ENCODE assay signal across 9 mouse cellular contexts in the genomic region with DNA sequence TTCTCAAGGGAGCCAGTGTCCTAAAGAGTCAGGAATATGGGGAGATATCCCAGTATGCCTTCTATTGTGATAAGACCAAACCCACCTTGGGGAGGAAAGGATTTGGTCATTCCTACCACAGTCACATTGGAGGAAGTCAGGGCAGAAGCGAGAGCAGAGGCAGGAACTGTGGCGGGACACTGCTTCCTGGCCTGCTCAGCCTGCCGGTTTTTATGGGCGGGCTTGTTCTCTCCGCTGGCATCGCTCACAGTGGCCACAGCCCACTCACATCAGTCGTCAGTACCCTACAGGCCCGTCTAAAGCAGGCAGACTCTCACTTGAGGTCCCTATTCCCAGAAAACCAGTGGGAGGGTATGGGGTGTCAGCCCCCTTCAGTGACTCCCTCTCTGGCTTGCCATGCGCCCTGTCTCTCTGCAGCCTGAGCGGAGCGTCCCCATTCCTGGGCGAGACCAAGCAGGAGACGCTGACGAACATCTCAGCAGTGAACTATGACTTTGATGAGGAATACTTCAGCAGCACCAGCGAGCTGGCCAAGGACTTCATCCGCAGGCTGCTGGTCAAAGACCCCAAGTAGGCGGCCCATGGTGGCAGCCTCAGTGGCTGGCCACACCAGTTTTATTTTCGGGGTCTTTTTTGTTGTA. TPM values are rescaled to one million over a fixed set of nuclear protein-coding genes. Genes with fewer than 3 reads are reported as not detected.
A peak's percentile ranks its signal among the peaks of the same experiment; 100 is the strongest.
DNase-seq lines count a peak whose midpoint lies in the region; ATAC-seq and TF ChIP-seq lines count a peak whose summit lies in the region.
"Had no signal": no experiment of that assay in that cellular context is flagged by ENCODE, and none has a peak within 500 bp of the region (broad histone marks: within the 10 kb centered on the region; RNA-seq: fewer than 3 reads in every experiment).

No protein-coding gene starts in this region.

- H3K4me1 ChIP-seq in megakaryocyte, embryonic 14.5 days, result peaks cover 67% of the 10 kb centered on the region
- peaks cover 11% of the 10 kb centered on the region for H3K4me1 ChIP-seq in forebrain, postnatal 0 days (ENCODE audit: insufficient read depth)
- peaks cover 31% of the 10 kb centered on the region for H3K4me1 ChIP-seq in kidney, embryonic 16.5 days (ENCODE audit: insufficient read depth, low read length)
- H3K4me1 ChIP-seq in midbrain, postnatal 0 days (ENCODE audit: insufficient read depth, low read length), result peaks cover 4% of the 10 kb centered on the region

- no peak for TF ChIP-seq CTCF in forebrain, postnatal 0 days (IDR thresholded peaks at IDR 0.05; ENCODE audit: low read depth)
- TF ChIP-seq CTCF in midbrain, postnatal 0 days (IDR thresholded peaks at IDR 0.05), result no peak

- peaks cover 29% of the 10 kb centered on the region for H3K27me3 ChIP-seq in megakaryocyte, embryonic 14.5 days (replicated peaks)
- H3K27me3 ChIP-seq in forebrain, postnatal 0 days (ENCODE audit: insufficient read depth, low read length), result peaks cover 16% of the 10 kb centered on the region; the same call in 1 of the 2 replicates
- peaks cover 23% of the 10 kb centered on the region for H3K27me3 ChIP-seq in kidney, embryonic 16.5 days (ENCODE audit: insufficient read depth, low read length)
- H3K27me3 ChIP-seq in midbrain, postnatal 0 days (ENCODE audit: insufficient read depth, low read length), result peaks cover 13% of the 10 kb centered on the region

- H3K36me3 ChIP-seq in megakaryocyte, embryonic 14.5 days (replicated peaks; ENCODE audit: low read length), result peaks cover 48% of the 10 kb centered on the region
- H3K36me3 ChIP-seq in forebrain, postnatal 0 days (ENCODE audit: insufficient read depth), result peaks cover 19% of the 10 kb centered on the region; the same call in 1 of the 2 replicates
- H3K36me3 ChIP-seq in kidney, embryonic 16.5 days (ENCODE audit: insufficient read depth, low read length), result peaks cover 28% of the 10 kb centered on the region; the same call in 1 of the 2 replicates
- H3K36me3 ChIP-seq in midbrain, postnatal 0 days (ENCODE audit: insufficient read depth, low read length), result peaks cover 16% of the 10 kb centered on the region

- no peak overlapping the region; the same call in 1 of the 2 replicates for H3K9ac ChIP-seq in forebrain, postnatal 0 days
- H3K9ac ChIP-seq in kidney, embryonic 16.5 days (replicated peaks; ENCODE audit: low read length), result peak overlapping the region; percentile 91
- no peak overlapping the region for H3K9ac ChIP-seq in midbrain, postnatal 0 days (replicated peaks; ENCODE audit: low read length, poor library complexity, severe bottlenecking)

- 91% methylated on average over 18 of the region's 18 CpGs for WGBS in forebrain, postnatal 0 days
- WGBS in kidney, embryonic 16.5 days, result 76% methylated on average over 18 of the region's 18 CpGs
- 85% methylated on average over 18 of the region's 18 CpGs for WGBS in midbrain, postnatal 0 days

- H3K9me3 ChIP-seq in megakaryocyte, embryonic 14.5 days, result peaks cover 5% of the 10 kb centered on the region
- H3K9me3 ChIP-seq in forebrain, postnatal 0 days (ENCODE audit: low read length), result no peaks in the 10 kb centered on the region
- H3K9me3 ChIP-seq in kidney, embryonic 16.5 days (ENCODE audit: low read length), result no peaks in the 10 kb centered on the region
- H3K9me3 ChIP-seq in midbrain, postnatal 0 days (ENCODE audit: low read length), result no peaks in the 10 kb centered on the region

- peak overlapping the region; percentile 96; the same call in 1 of the 2 replicates for H3K27ac ChIP-seq in forebrain, postnatal 0 days (ENCODE audit: low read depth, low read length)
- 0 out of 2 replicates have a peak overlapping the region, but pooled peaks have one; percentile 90 for H3K27ac ChIP-seq in kidney, embryonic 16.5 days (ENCODE audit: low read length)
- H3K27ac ChIP-seq in midbrain, postnatal 0 days (ENCODE audit: low read depth, low read length), result peak overlapping the region; percentile 92

- no peak for ATAC-seq in megakaryocyte, adult 5-6 weeks (ENCODE audit: poor library complexity, severe bottlenecking)
- ATAC-seq in forebrain, postnatal 0 days, result no peak
- no peak for ATAC-seq in kidney, embryonic 16.5 days (ENCODE audit: low FRiP score, low TSS enrichment)
- ATAC-seq in midbrain, postnatal 0 days (ENCODE audit: low FRiP score), result no peak
- ATAC-seq in erythroid progenitor cell, adult 5-6 weeks (replicated peaks; ENCODE audit: low FRiP score, poor library complexity, severe bottlenecking), result no peak

- H3K4me2 ChIP-seq in forebrain, postnatal 0 days (ENCODE audit: low read depth), result peak overlapping the region; percentile 95; the same call in 1 of the 2 replicates
- peak overlapping the region; percentile 96 for H3K4me2 ChIP-seq in kidney, embryonic 16.5 days (replicated peaks; ENCODE audit: low read depth, low read length)
- peak overlapping the region; percentile 57; the same call in 1 of the 2 replicates for H3K4me2 ChIP-seq in midbrain, postnatal 0 days (ENCODE audit: low read depth, low read length, poor library complexity, severe bottlenecking)

- no peak for DNase-seq in forebrain, postnatal 0 days
- no peak for DNase-seq in midbrain, postnatal 0 days (ENCODE audit: low spot score)
- DNase-seq in urinary bladder, postnatal 14 days (ENCODE audit: low spot score), result no peak
- no peak for DNase-seq in ovary, postnatal 36 days (ENCODE audit: low spot score)

- peak overlapping the region; percentile 98 for H3K4me3 ChIP-seq in megakaryocyte, embryonic 14.5 days (replicated peaks)
- H3K4me3 ChIP-seq in forebrain, postnatal 0 days (ENCODE audit: low read depth, low read length), result no peak overlapping the region
- no peak overlapping the region for H3K4me3 ChIP-seq in kidney, embryonic 16.5 days (ENCODE audit: low read length)
- H3K4me3 ChIP-seq in midbrain, postnatal 0 days (ENCODE audit: low read depth, low read length), result no peak overlapping the region

RNA-seq across cellular contexts. Expression of a gene that starts 7.8 kb away (rescaled TPM):
- polyA plus RNA-seq in megakaryocyte, embryonic 14.5 days (2012; ENCODE audit: insufficient read depth, low replicate concordance), result not detected in 2 replicates
- not detected in 2 replicates for total RNA-seq in megakaryocyte, adult 5-6 weeks (2015)
- not detected in 2 replicates for total RNA-seq in megakaryocyte, adult 5-6 weeks (2017)
- total RNA-seq in forebrain, postnatal 0 days (2014; rRNA removed), result not detected in 2 replicates
- polyA plus RNA-seq in forebrain, postnatal 0 days (2015; fragmentation: Nextera tagmentation; extraction: Ambion mirVana), result 0.11 and 0.24 TPM in 2 replicates
- not detected in 2 replicates for polyA plus RNA-seq in kidney, embryonic 16.5 days (2015; fragmentation: Nextera tagmentation; extraction: Ambion mirVana)
- not detected in 2 replicates for total RNA-seq in midbrain, postnatal 0 days (2014; rRNA removed)
- not detected in 2 replicates for polyA plus RNA-seq in midbrain, postnatal 0 days (2015; fragmentation: Nextera tagmentation; extraction: Ambion mirVana)
- not detected in 2 replicates for total RNA-seq in erythroid progenitor cell, adult 5-6 weeks (2015; ENCODE audit: low replicate concordance)
- not detected in 2 replicates for total RNA-seq in erythroid progenitor cell, adult 5-6 weeks (2017; ENCODE audit: low replicate concordance)
- total RNA-seq: neutrophil, adult 5-6 weeks had no signal

RNA-seq across cellular contexts. Expression of a gene that starts 8.7 kb away (rescaled TPM):
- polyA plus RNA-seq in megakaryocyte, embryonic 14.5 days (2012; ENCODE audit: insufficient read depth, low replicate concordance), result 168 TPM in 2 replicates
- total RNA-seq in megakaryocyte, adult 5-6 weeks (2015), result 9.8 and 12.7 TPM in 2 replicates
- total RNA-seq in megakaryocyte, adult 5-6 weeks (2017), result 27.5 and 36.6 TPM in 2 replicates
- 64.6 and 68.9 TPM in 2 replicates for total RNA-seq in forebrain, postnatal 0 days (2014; rRNA removed)
- 58.1 TPM in 2 replicates for polyA plus RNA-seq in forebrain, postnatal 0 days (2015; fragmentation: Nextera tagmentation; extraction: Ambion mirVana)
- 38.4 and 39.3 TPM in 2 replicates for polyA plus RNA-seq in kidney, embryonic 16.5 days (2015; fragmentation: Nextera tagmentation; extraction: Ambion mirVana)
- 56.7 and 88.8 TPM in 2 replicates for total RNA-seq in midbrain, postnatal 0 days (2014; rRNA removed)
- polyA plus RNA-seq in midbrain, postnatal 0 days (2015; fragmentation: Nextera tagmentation; extraction: Ambion mirVana), result 59.1 and 60.9 TPM in 2 replicates
- 5.0 and 5.4 TPM in 2 replicates for total RNA-seq in erythroid progenitor cell, adult 5-6 weeks (2015; ENCODE audit: low replicate concordance)
- 6.4 and 9.4 TPM in 2 replicates for total RNA-seq in erythroid progenitor cell, adult 5-6 weeks (2017; ENCODE audit: low replicate concordance)

RNA-seq across cellular contexts. Expression of a gene that starts 10.4 kb away (rescaled TPM):
- polyA plus RNA-seq in megakaryocyte, embryonic 14.5 days (2012; ENCODE audit: insufficient read depth, low replicate concordance), result not detected in 2 replicates
- total RNA-seq in megakaryocyte, adult 5-6 weeks (2015), result not detected in 2 replicates
- not detected in 2 replicates for total RNA-seq in megakaryocyte, adult 5-6 weeks (2017)
- 0.08 TPM in 1 of 2 replicates, not detected in the other for total RNA-seq in forebrain, postnatal 0 days (2014; rRNA removed)
- not detected in 2 replicates for polyA plus RNA-seq in forebrain, postnatal 0 days (2015; fragmentation: Nextera tagmentation; extraction: Ambion mirVana)
- polyA plus RNA-seq in kidney, embryonic 16.5 days (2015; fragmentation: Nextera tagmentation; extraction: Ambion mirVana), result not detected in 2 replicates
- total RNA-seq in midbrain, postnatal 0 days (2014; rRNA removed), result not detected in 2 replicates
- 0.14 TPM in 1 of 2 replicates, not detected in the other for polyA plus RNA-seq in midbrain, postnatal 0 days (2015; fragmentation: Nextera tagmentation; extraction: Ambion mirVana)
- total RNA-seq in erythroid progenitor cell, adult 5-6 weeks (2015; ENCODE audit: low replicate concordance), result not detected in 2 replicates
- total RNA-seq in erythroid progenitor cell, adult 5-6 weeks (2017; ENCODE audit: low replicate concordance), result not detected in 2 replicates
- total RNA-seq: neutrophil, adult 5-6 weeks had no signal

RNA-seq across cellular contexts. Expression of a gene that starts 15.0 kb away (rescaled TPM):
- 439 and 1,295 TPM in 2 replicates for polyA plus RNA-seq in megakaryocyte, embryonic 14.5 days (2012; ENCODE audit: insufficient read depth, low replicate concordance)
- 394 and 408 TPM in 2 replicates for total RNA-seq in megakaryocyte, adult 5-6 weeks (2015)
- 983 and 1,066 TPM in 2 replicates for total RNA-seq in megakaryocyte, adult 5-6 weeks (2017)
- 2,084 and 2,175 TPM in 2 replicates for total RNA-seq in forebrain, postnatal 0 days (2014; rRNA removed)
- polyA plus RNA-seq in forebrain, postnatal 0 days (2015; fragmentation: Nextera tagmentation; extraction: Ambion mirVana), result 466 and 485 TPM in 2 replicates
- 663 and 672 TPM in 2 replicates for polyA plus RNA-seq in kidney, embryonic 16.5 days (2015; fragmentation: Nextera tagmentation; extraction: Ambion mirVana)
- 2,062 and 2,304 TPM in 2 replicates for total RNA-seq in midbrain, postnatal 0 days (2014; rRNA removed)
- polyA plus RNA-seq in midbrain, postnatal 0 days (2015; fragmentation: Nextera tagmentation; extraction: Ambion mirVana), result 440 and 459 TPM in 2 replicates
- 267 and 296 TPM in 2 replicates for total RNA-seq in erythroid progenitor cell, adult 5-6 weeks (2015; ENCODE audit: low replicate concordance)
- 399 and 622 TPM in 2 replicates for total RNA-seq in erythroid progenitor cell, adult 5-6 weeks (2017; ENCODE audit: low replicate concordance)

RNA-seq across cellular contexts. Expression of a gene that starts 23.7 kb away (rescaled TPM):
- polyA plus RNA-seq in megakaryocyte, embryonic 14.5 days (2012; ENCODE audit: insufficient read depth, low replicate concordance), result 95.2 and 184 TPM in 2 replicates
- total RNA-seq in megakaryocyte, adult 5-6 weeks (2015), result 10.1 and 13.7 TPM in 2 replicates
- 12.9 and 13.3 TPM in 2 replicates for total RNA-seq in megakaryocyte, adult 5-6 weeks (2017)
- 30.1 and 32.5 TPM in 2 replicates for total RNA-seq in forebrain, postnatal 0 days (2014; rRNA removed)
- 28.1 and 35.8 TPM in 2 replicates for polyA plus RNA-seq in forebrain, postnatal 0 days (2015; fragmentation: Nextera tagmentation; extraction: Ambion mirVana)
- 51.0 and 56.2 TPM in 2 replicates for polyA plus RNA-seq in kidney, embryonic 16.5 days (2015; fragmentation: Nextera tagmentation; extraction: Ambion mirVana)
- 31.2 and 38.0 TPM in 2 replicates for total RNA-seq in midbrain, postnatal 0 days (2014; rRNA removed)
- 30.1 and 31.3 TPM in 2 replicates for polyA plus RNA-seq in midbrain, postnatal 0 days (2015; fragmentation: Nextera tagmentation; extraction: Ambion mirVana)
- 24.1 and 27.2 TPM in 2 replicates for total RNA-seq in erythroid progenitor cell, adult 5-6 weeks (2015; ENCODE audit: low replicate concordance)
- total RNA-seq in erythroid progenitor cell, adult 5-6 weeks (2017; ENCODE audit: low replicate concordance), result 15.3 and 46.0 TPM in 2 replicates
